Mouse (Mus musculus): ENCODE measurements around the gene Des. TPM values are rescaled to one million over a fixed set of nuclear protein-coding genes. Genes with fewer than 3 reads are reported as not detected.

Des gene
- total and polyA plus RNA-seq, 2 experiments from 2014 or later: 639 to 1,187 TPM

- Histone ChIP-seq H3K4me2 (ENCODE audit: low read depth, low read length) (no peak overlapping the region), H3K27me3 (ENCODE audit: control insufficient read depth, insufficient read depth, low read length) (no peaks in the 10 kb centered on the region), H3K27ac (ENCODE audit: low read depth) (peak overlapping the region; percentile 63; the same call in 1 of the 2 replicates), H3K4me3 (ENCODE audit: low read depth, low read length) (no peak overlapping the region), H3K4me1 (ENCODE audit: control insufficient read depth, insufficient read depth) (0 out of 2 replicates have a peak, but pooled peaks cover 3% of the 10 kb centered on the region), H3K36me3 (replicated peaks; ENCODE audit: control insufficient read depth, insufficient read depth, low read length) (peaks cover 69% of the 10 kb centered on the region), H3K9ac (replicated peaks; ENCODE audit: low read depth, low read length) (no peak overlapping the region), H3K9me3 (replicated peaks; ENCODE audit: control insufficient read depth, low read length) (no peaks in the 10 kb centered on the region)
- TF ChIP-seq EP300 (IDR thresholded peaks at IDR 0.05; ENCODE audit: low read depth): no peak
- no peak for TF ChIP-seq CTCF (IDR thresholded peaks at IDR 0.05; ENCODE audit: low read depth)
- 75% methylated on average over 9 of the region's 9 CpGs for WGBS
- no peak for ATAC-seq (ENCODE audit: insufficient read depth, low read depth)
- DNase-seq (ENCODE audit: low spot score): no peak
Observed at GRCm38 (mm10) chr1:75407056-75407455, 46.9 kb downstream of the Des start.

- no peak overlapping the region for H3K4me2 ChIP-seq (ENCODE audit: low read depth, low read length)
- ATAC-seq (ENCODE audit: insufficient read depth, low read depth) (peak; percentile 54), DNase-seq (ENCODE audit: low spot score) (no peak)
- TF ChIP-seq EP300 (IDR thresholded peaks at IDR 0.05; ENCODE audit: low read depth): no peak
- no peak for TF ChIP-seq CTCF (IDR thresholded peaks at IDR 0.05; ENCODE audit: low read depth)
- peaks cover 64% of the 10 kb centered on the region for H3K36me3 ChIP-seq (replicated peaks; ENCODE audit: control insufficient read depth, insufficient read depth, low read length)
- WGBS: 31% methylated on average over 4 of the region's 4 CpGs
- H3K27me3 ChIP-seq (ENCODE audit: control insufficient read depth, insufficient read depth, low read length): no peaks in the 10 kb centered on the region
- 0 out of 2 replicates have a peak, but pooled peaks cover 3% of the 10 kb centered on the region for H3K4me1 ChIP-seq (ENCODE audit: control insufficient read depth, insufficient read depth)
- H3K9me3 ChIP-seq (replicated peaks; ENCODE audit: control insufficient read depth, low read length): no peaks in the 10 kb centered on the region
- no peak overlapping the region for H3K9ac ChIP-seq (replicated peaks; ENCODE audit: low read depth, low read length)
- peak overlapping the region; percentile 63 for H3K27ac ChIP-seq (ENCODE audit: low read depth)
- no peak overlapping the region for H3K4me3 ChIP-seq (ENCODE audit: low read depth, low read length)
Observed at GRCm38 (mm10) chr1:75408210-75408609, 48.1 kb downstream of the Des start.

GRCm38 (mm10) chr1:75409950-75410349, 49.8 kb downstream of the Des start:
- H3K9ac ChIP-seq (replicated peaks; ENCODE audit: low read depth, low read length): no peak overlapping the region
- H3K4me1 ChIP-seq (ENCODE audit: control insufficient read depth, insufficient read depth): 0 out of 2 replicates have a peak, but pooled peaks cover 3% of the 10 kb centered on the region
- peaks cover 61% of the 10 kb centered on the region for H3K36me3 ChIP-seq (replicated peaks; ENCODE audit: control insufficient read depth, insufficient read depth, low read length)
- ATAC-seq (ENCODE audit: insufficient read depth, low read depth) (no peak), DNase-seq (ENCODE audit: low spot score) (no peak)
- H3K27me3 ChIP-seq (ENCODE audit: control insufficient read depth, insufficient read depth, low read length): no peaks in the 10 kb centered on the region
- TF ChIP-seq CTCF (IDR thresholded peaks at IDR 0.05; ENCODE audit: low read depth) (no peak), EP300 (IDR thresholded peaks at IDR 0.05; ENCODE audit: low read depth) (no peak)
- 86% methylated on average over 7 of the region's 7 CpGs for WGBS
- H3K9me3 ChIP-seq (replicated peaks; ENCODE audit: control insufficient read depth, low read length): no peaks in the 10 kb centered on the region
- no peak overlapping the region for H3K4me2 ChIP-seq (ENCODE audit: low read depth, low read length)
- H3K27ac ChIP-seq (ENCODE audit: low read depth): no peak overlapping the region
- H3K4me3 ChIP-seq (ENCODE audit: low read depth, low read length): no peak overlapping the region

GRCm38 (mm10) chr1:75412196-75412595, 52.1 kb downstream of the Des start:
- no peak for TF ChIP-seq CTCF (IDR thresholded peaks at IDR 0.05; ENCODE audit: low read depth)
- no peak for TF ChIP-seq EP300 (IDR thresholded peaks at IDR 0.05; ENCODE audit: low read depth)
- Histone ChIP-seq H3K4me1 (ENCODE audit: control insufficient read depth, insufficient read depth) (0 out of 2 replicates have a peak, but pooled peaks cover 2% of the 10 kb centered on the region), H3K36me3 (replicated peaks; ENCODE audit: control insufficient read depth, insufficient read depth, low read length) (peaks cover 62% of the 10 kb centered on the region), H3K27ac (ENCODE audit: low read depth) (no peak overlapping the region), H3K27me3 (ENCODE audit: control insufficient read depth, insufficient read depth, low read length) (no peaks in the 10 kb centered on the region), H3K9ac (replicated peaks; ENCODE audit: low read depth, low read length) (no peak overlapping the region), H3K9me3 (replicated peaks; ENCODE audit: control insufficient read depth, low read length) (no peaks in the 10 kb centered on the region), H3K4me3 (ENCODE audit: low read depth, low read length) (no peak overlapping the region), H3K4me2 (ENCODE audit: low read depth, low read length) (no peak overlapping the region)
- 88% methylated on average over 3 of the region's 3 CpGs for WGBS
- ATAC-seq (ENCODE audit: insufficient read depth, low read depth): no peak
- no peak for DNase-seq (ENCODE audit: low spot score)

GRCm38 (mm10) chr1:75413749-75414148, 53.6 kb downstream of the Des start:
- Histone ChIP-seq H3K9ac (replicated peaks; ENCODE audit: low read depth, low read length) (no peak overlapping the region), H3K36me3 (replicated peaks; ENCODE audit: control insufficient read depth, insufficient read depth, low read length) (peaks cover 74% of the 10 kb centered on the region), H3K9me3 (replicated peaks; ENCODE audit: control insufficient read depth, low read length) (no peaks in the 10 kb centered on the region), H3K27me3 (ENCODE audit: control insufficient read depth, insufficient read depth, low read length) (no peaks in the 10 kb centered on the region), H3K4me2 (ENCODE audit: low read depth, low read length) (no peak overlapping the region), H3K27ac (ENCODE audit: low read depth) (peak overlapping the region; percentile 27), H3K4me3 (ENCODE audit: low read depth, low read length) (no peak overlapping the region), H3K4me1 (ENCODE audit: control insufficient read depth, insufficient read depth) (no peaks in the 10 kb centered on the region)
- TF ChIP-seq EP300 (IDR thresholded peaks at IDR 0.05; ENCODE audit: low read depth) (no peak), CTCF (IDR thresholded peaks at IDR 0.05; ENCODE audit: low read depth) (peak; percentile 63)
- DNase-seq (ENCODE audit: low spot score) (peak; percentile 55), ATAC-seq (ENCODE audit: insufficient read depth, low read depth) (peak; percentile 64)
- 61% methylated on average over 3 of the region's 3 CpGs for WGBS

Other genes with a start within 250 kb of the Des start
- gene Nhej1, start 235.1 kb upstream of the Des start, total RNA-seq (2014; rRNA removed; ENCODE audit: low replicate concordance): 1.2 and 8.4 TPM in 2 replicates
- 6.1 TPM in 2 replicates for gene Nhej1, start 235.1 kb upstream of the Des start, polyA plus RNA-seq (2015; fragmentation: Nextera tagmentation; extraction: Ambion mirVana)
- 0.73 and 4.0 TPM in 2 replicates for gene Slc23a3, start 226.4 kb upstream of the Des start, total RNA-seq (2014; rRNA removed; ENCODE audit: low replicate concordance)
- gene Slc23a3, start 226.4 kb upstream of the Des start, polyA plus RNA-seq (2015; fragmentation: Nextera tagmentation; extraction: Ambion mirVana): 1.3 and 2.1 TPM in 2 replicates
- gene Cnppd1, start 217.6 kb upstream of the Des start, total RNA-seq (2014; rRNA removed; ENCODE audit: low replicate concordance): 66.7 and 83.6 TPM in 2 replicates
- gene Cnppd1, start 217.6 kb upstream of the Des start, polyA plus RNA-seq (2015; fragmentation: Nextera tagmentation; extraction: Ambion mirVana): 30.2 and 31.2 TPM in 2 replicates
- 49.7 and 50.9 TPM in 2 replicates for gene Retreg2, start 217.6 kb upstream of the Des start, total RNA-seq (2014; rRNA removed; ENCODE audit: low replicate concordance)
- 19.4 and 23.7 TPM in 2 replicates for gene Retreg2, start 217.6 kb upstream of the Des start, polyA plus RNA-seq (2015; fragmentation: Nextera tagmentation; extraction: Ambion mirVana)
- 33.1 and 67.1 TPM in 2 replicates for gene Zfand2b, start 191.7 kb upstream of the Des start, total RNA-seq (2014; rRNA removed; ENCODE audit: low replicate concordance)
- 26.1 and 28.7 TPM in 2 replicates for gene Zfand2b, start 191.7 kb upstream of the Des start, polyA plus RNA-seq (2015; fragmentation: Nextera tagmentation; extraction: Ambion mirVana)
- gene Abcb6, start 179.9 kb upstream of the Des start, total RNA-seq (2014; rRNA removed; ENCODE audit: low replicate concordance): 22.0 and 36.0 TPM in 2 replicates
- gene Abcb6, start 179.9 kb upstream of the Des start, polyA plus RNA-seq (2015; fragmentation: Nextera tagmentation; extraction: Ambion mirVana): 15.9 and 17.6 TPM in 2 replicates
- gene Ankzf1, start 168.2 kb upstream of the Des start, total RNA-seq (2014; rRNA removed; ENCODE audit: low replicate concordance): 19.4 and 20.6 TPM in 2 replicates
- 11.6 and 14.5 TPM in 2 replicates for gene Ankzf1, start 168.2 kb upstream of the Des start, polyA plus RNA-seq (2015; fragmentation: Nextera tagmentation; extraction: Ambion mirVana)
- gene Atg9a, start 168.1 kb upstream of the Des start, total RNA-seq (2014; rRNA removed; ENCODE audit: low replicate concordance): 64.2 and 99.6 TPM in 2 replicates
- 28.5 and 29.6 TPM in 2 replicates for gene Atg9a, start 168.1 kb upstream of the Des start, polyA plus RNA-seq (2015; fragmentation: Nextera tagmentation; extraction: Ambion mirVana)
- gene Glb1l, start 149.5 kb upstream of the Des start, total RNA-seq (2014; rRNA removed; ENCODE audit: low replicate concordance): 9.8 and 11.3 TPM in 2 replicates
- gene Glb1l, start 149.5 kb upstream of the Des start, polyA plus RNA-seq (2015; fragmentation: Nextera tagmentation; extraction: Ambion mirVana): 3.6 and 3.8 TPM in 2 replicates
- 75.9 and 90.1 TPM in 2 replicates for gene Stk16, start 149.5 kb upstream of the Des start, total RNA-seq (2014; rRNA removed; ENCODE audit: low replicate concordance)
- 57.4 and 62.5 TPM in 2 replicates for gene Stk16, start 149.5 kb upstream of the Des start, polyA plus RNA-seq (2015; fragmentation: Nextera tagmentation; extraction: Ambion mirVana)
- gene Tuba4a, start 140.5 kb upstream of the Des start, total RNA-seq (2014; rRNA removed; ENCODE audit: low replicate concordance): 179 and 227 TPM in 2 replicates
- 114 and 142 TPM in 2 replicates for gene Tuba4a, start 140.5 kb upstream of the Des start, polyA plus RNA-seq (2015; fragmentation: Nextera tagmentation; extraction: Ambion mirVana)
- not detected in 2 replicates for gene A630095N17Rik, start 128.2 kb upstream of the Des start, total RNA-seq (2014; rRNA removed; ENCODE audit: low replicate concordance)
- gene A630095N17Rik, start 128.2 kb upstream of the Des start, polyA plus RNA-seq (2015; fragmentation: Nextera tagmentation; extraction: Ambion mirVana): not detected in 2 replicates
- gene Dnajb2, start 123.9 kb upstream of the Des start, total RNA-seq (2014; rRNA removed; ENCODE audit: low replicate concordance): 25.1 and 35.0 TPM in 2 replicates
- 34.9 and 36.7 TPM in 2 replicates for gene Dnajb2, start 123.9 kb upstream of the Des start, polyA plus RNA-seq (2015; fragmentation: Nextera tagmentation; extraction: Ambion mirVana)
- 0.04 and 0.15 TPM in 2 replicates for gene Ptprn, start 95.8 kb upstream of the Des start, total RNA-seq (2014; rRNA removed; ENCODE audit: low replicate concordance)
- 0.16 and 0.26 TPM in 2 replicates for gene Ptprn, start 95.8 kb upstream of the Des start, polyA plus RNA-seq (2015; fragmentation: Nextera tagmentation; extraction: Ambion mirVana)
- not detected in 2 replicates for gene Resp18, start 81.9 kb upstream of the Des start, total RNA-seq (2014; rRNA removed; ENCODE audit: low replicate concordance)
- 0.48 TPM in 1 of 2 replicates, not detected in the other for gene Resp18, start 81.9 kb upstream of the Des start, polyA plus RNA-seq (2015; fragmentation: Nextera tagmentation; extraction: Ambion mirVana)
- gene Dnpep, start 42.3 kb upstream of the Des start, total RNA-seq (2014; rRNA removed; ENCODE audit: low replicate concordance): 202 and 236 TPM in 2 replicates
- 147 TPM in 2 replicates for gene Dnpep, start 42.3 kb upstream of the Des start, polyA plus RNA-seq (2015; fragmentation: Nextera tagmentation; extraction: Ambion mirVana)
- gene Speg, start 15.0 kb downstream of the Des start, total RNA-seq (2014; rRNA removed; ENCODE audit: low replicate concordance): 95.0 and 105 TPM in 2 replicates
- gene Speg, start 15.0 kb downstream of the Des start, polyA plus RNA-seq (2015; fragmentation: Nextera tagmentation; extraction: Ambion mirVana): 26.8 and 30.2 TPM in 2 replicates
- 74.7 and 85.2 TPM in 2 replicates for gene Gmppa, start 75.6 kb downstream of the Des start, total RNA-seq (2014; rRNA removed; ENCODE audit: low replicate concordance)
- 47.4 and 55.9 TPM in 2 replicates for gene Gmppa, start 75.6 kb downstream of the Des start, polyA plus RNA-seq (2015; fragmentation: Nextera tagmentation; extraction: Ambion mirVana)
- gene Asic4, start 90.1 kb downstream of the Des start, total RNA-seq (2014; rRNA removed; ENCODE audit: low replicate concordance): not detected in 2 replicates
- gene Asic4, start 90.1 kb downstream of the Des start, polyA plus RNA-seq (2015; fragmentation: Nextera tagmentation; extraction: Ambion mirVana): 0.04 and 0.07 TPM in 2 replicates
- 47.7 and 53.3 TPM in 2 replicates for gene Chpf, start 119.0 kb downstream of the Des start, total RNA-seq (2014; rRNA removed; ENCODE audit: low replicate concordance)
- 19.1 and 19.3 TPM in 2 replicates for gene Chpf, start 119.0 kb downstream of the Des start, polyA plus RNA-seq (2015; fragmentation: Nextera tagmentation; extraction: Ambion mirVana)
- gene Tmem198, start 119.2 kb downstream of the Des start, total RNA-seq (2014; rRNA removed; ENCODE audit: low replicate concordance): not detected in 2 replicates
- gene Tmem198, start 119.2 kb downstream of the Des start, polyA plus RNA-seq (2015; fragmentation: Nextera tagmentation; extraction: Ambion mirVana): 0.61 and 0.81 TPM in 2 replicates
- gene Obsl1, start 146.1 kb downstream of the Des start, total RNA-seq (2014; rRNA removed; ENCODE audit: low replicate concordance): 293 and 367 TPM in 2 replicates
- 45.8 and 46.8 TPM in 2 replicates for gene Obsl1, start 146.1 kb downstream of the Des start, polyA plus RNA-seq (2015; fragmentation: Nextera tagmentation; extraction: Ambion mirVana)
- gene Inha, start 146.7 kb downstream of the Des start, total RNA-seq (2014; rRNA removed; ENCODE audit: low replicate concordance): 5.7 and 8.2 TPM in 2 replicates
- 6.4 and 7.3 TPM in 2 replicates for gene Inha, start 146.7 kb downstream of the Des start, polyA plus RNA-seq (2015; fragmentation: Nextera tagmentation; extraction: Ambion mirVana)
- 16.4 and 18.4 TPM in 2 replicates for gene Stk11ip, start 161.2 kb downstream of the Des start, total RNA-seq (2014; rRNA removed; ENCODE audit: low replicate concordance)
- 7.3 and 8.3 TPM in 2 replicates for gene Stk11ip, start 161.2 kb downstream of the Des start, polyA plus RNA-seq (2015; fragmentation: Nextera tagmentation; extraction: Ambion mirVana)
- gene Slc4a3, start 185.9 kb downstream of the Des start, total RNA-seq (2014; rRNA removed; ENCODE audit: low replicate concordance): 114 and 136 TPM in 2 replicates
- gene Slc4a3, start 185.9 kb downstream of the Des start, polyA plus RNA-seq (2015; fragmentation: Nextera tagmentation; extraction: Ambion mirVana): 44.7 and 49.9 TPM in 2 replicates

Measured in heart, postnatal 0 days (tissue).